Mouse (Mus musculus): ENCODE results near the gene Tmco4.

Tmco4 gene

GRCm38 (mm10) chr4:139096201-139096600, 123.5 kb downstream of the Tmco4 start:
- no peak for DNase-seq

DNA sequence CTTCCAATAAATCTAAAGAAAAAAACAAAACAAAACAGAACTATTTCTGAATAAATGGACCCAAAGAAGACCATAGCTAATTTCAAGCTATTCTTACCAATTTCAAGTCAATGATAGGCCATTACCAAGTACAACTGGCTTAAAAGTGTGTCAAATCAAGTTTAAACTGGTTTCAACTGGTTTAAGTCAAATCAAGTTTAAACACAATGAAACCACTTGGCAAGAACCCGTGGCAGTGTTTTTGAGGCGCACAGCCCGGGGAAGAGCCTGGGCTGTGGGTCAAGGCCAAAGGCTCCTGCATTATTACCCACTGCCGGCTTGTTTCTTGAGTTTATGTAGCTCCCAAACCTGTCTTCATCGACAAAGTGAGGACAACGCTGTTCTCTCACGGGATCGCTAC, 127.6 kb downstream of the Tmco4 start:
- no peak for DNase-seq

DNA sequence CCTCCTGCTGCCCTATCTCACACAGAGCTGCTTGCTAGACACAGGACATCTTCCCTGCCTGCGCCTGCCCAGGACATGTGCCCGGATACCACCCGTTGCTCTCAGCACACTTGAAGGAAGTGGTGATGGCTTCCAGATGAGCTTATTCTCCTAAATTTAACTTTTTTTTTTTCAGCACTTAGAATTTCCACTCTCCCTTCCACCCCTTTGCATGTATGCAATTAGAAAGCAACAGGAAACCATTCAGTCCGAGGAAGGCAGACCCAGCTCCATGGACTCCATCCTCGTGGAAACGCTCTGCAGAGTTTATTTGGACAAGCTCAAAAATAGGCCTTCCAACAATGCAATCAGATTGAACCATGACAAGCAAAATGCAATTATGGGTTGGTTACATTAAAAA, 128.9 kb downstream of the Tmco4 start:
- no peak for DNase-seq

GRCm38 (mm10) chr4:139105453-139105852, 132.8 kb downstream of the Tmco4 start:
- no peak for DNase-seq

All from kidney, adult 8-10 months (tissue).